In genomic region chr12:80022181-80023106, GRCm38 (mm10) we compare ENCODE assay signal across 10 mouse cellular contexts.
DNase-seq lines count a peak whose midpoint lies in the region; ATAC-seq lines count a peak whose summit lies in the region.
"Had no signal": no experiment of that assay in that cellular context is flagged by ENCODE, and none has a peak within 500 bp of the region (broad histone marks: within the 10 kb centered on the region; RNA-seq: fewer than 3 reads in every experiment).

No protein-coding gene starts in this region.

- no peaks in the 10 kb centered on the region for H3K36me3 ChIP-seq in heart, embryonic 14.5 days (ENCODE audit: control insufficient read depth, insufficient read depth, low read length)
- no peaks in the 10 kb centered on the region for H3K36me3 ChIP-seq in forebrain, embryonic 10.5 days (replicated peaks)
- H3K36me3 ChIP-seq in intestine, embryonic 16.5 days (ENCODE audit: control insufficient read depth, insufficient read depth, low read length): no peaks in the 10 kb centered on the region
- no peaks in the 10 kb centered on the region for H3K36me3 ChIP-seq in neural tube, embryonic 13.5 days

- no peaks in the 10 kb centered on the region for H3K9me3 ChIP-seq in heart, embryonic 14.5 days (ENCODE audit: control insufficient read depth, low read length)
- peaks cover 6% of the 10 kb centered on the region for H3K9me3 ChIP-seq in forebrain, embryonic 10.5 days
- H3K9me3 ChIP-seq in intestine, embryonic 16.5 days (ENCODE audit: control insufficient read depth, low read length): 0 out of 2 replicates have a peak, but pooled peaks cover 2% of the 10 kb centered on the region
- no peaks in the 10 kb centered on the region for H3K9me3 ChIP-seq in neural tube, embryonic 13.5 days

- ATAC-seq in heart, embryonic 14.5 days (ENCODE audit: insufficient number of reproducible peaks, insufficient read depth, low FRiP score, low read depth): 0 out of 2 replicates have a peak, but pooled peaks have one; percentile 32
- peak; percentile 19; the same call in 1 of the 2 replicates for ATAC-seq in intestine, embryonic 16.5 days
- peak; percentile 68 for ATAC-seq in neural tube, embryonic 13.5 days (ENCODE audit: low read depth)

- peak overlapping the region in 1 of 2 experiments; percentile 55; a peak in 1 of 4 replicates for H3K27ac ChIP-seq in heart, embryonic 14.5 days (replicated peaks in 1 of 2; ENCODE audit: control insufficient read depth in 1 of 2, insufficient read depth in 1 of 2, low read depth in 2 of 2, low read length in 2 of 2)
- H3K27ac ChIP-seq in forebrain, embryonic 10.5 days: peak overlapping the region; percentile 90
- no peak overlapping the region for H3K27ac ChIP-seq in intestine, embryonic 16.5 days (ENCODE audit: low read length)
- peak overlapping the region; percentile 64 for H3K27ac ChIP-seq in neural tube, embryonic 13.5 days (replicated peaks)

- peaks cover 25 to 40% of the 10 kb centered on the region in 2 experiments for H3K4me1 ChIP-seq in heart, embryonic 14.5 days (ENCODE audit: control insufficient read depth in 2 of 2, insufficient read depth in 2 of 2, low read length in 2 of 2)
- peaks cover 75% of the 10 kb centered on the region for H3K4me1 ChIP-seq in forebrain, embryonic 10.5 days
- peaks cover 16% of the 10 kb centered on the region for H3K4me1 ChIP-seq in intestine, embryonic 16.5 days (ENCODE audit: control insufficient read depth, insufficient read depth, low read length)
- peaks cover 34% of the 10 kb centered on the region for H3K4me1 ChIP-seq in neural tube, embryonic 13.5 days (replicated peaks)

- H3K27me3 ChIP-seq in heart, embryonic 14.5 days (ENCODE audit: control insufficient read depth, insufficient read depth, low read length): no peaks in the 10 kb centered on the region
- no peaks in the 10 kb centered on the region for H3K27me3 ChIP-seq in forebrain, embryonic 10.5 days (ENCODE audit: poor library complexity, severe bottlenecking)
- H3K27me3 ChIP-seq in intestine, embryonic 16.5 days (replicated peaks; ENCODE audit: control insufficient read depth, insufficient read depth, low read length): no peaks in the 10 kb centered on the region
- H3K27me3 ChIP-seq in neural tube, embryonic 13.5 days: no peaks in the 10 kb centered on the region

- H3K4me2 ChIP-seq in heart, embryonic 14.5 days (ENCODE audit: low read length): peak overlapping the region; percentile 25
- no peak overlapping the region for H3K4me2 ChIP-seq in intestine, embryonic 16.5 days (ENCODE audit: low read depth, low read length)
- peak overlapping the region; percentile 40 for H3K4me2 ChIP-seq in neural tube, embryonic 13.5 days

- 23% methylated on average over 17 of the region's 18 CpGs for WGBS in heart, embryonic 14.5 days
- 4% methylated on average over 18 of the region's 18 CpGs for WGBS in forebrain, embryonic 10.5 days
- 32% methylated on average over 18 of the region's 18 CpGs for WGBS in intestine, embryonic 16.5 days
- 8% methylated on average over 18 of the region's 18 CpGs for WGBS in neural tube, embryonic 13.5 days

- peak overlapping the region; percentile 14 for H3K9ac ChIP-seq in heart, embryonic 14.5 days (ENCODE audit: low read length)
- H3K9ac ChIP-seq in intestine, embryonic 16.5 days (ENCODE audit: low read depth, low read length): peak overlapping the region; percentile 50
- peak overlapping the region; percentile 55 for H3K9ac ChIP-seq in neural tube, embryonic 13.5 days

- no peak overlapping the region for H3K4me3 ChIP-seq in heart, embryonic 14.5 days (ENCODE audit: control insufficient read depth in 1 of 2, insufficient read depth in 1 of 2, low read depth in 1 of 2, low read length in 2 of 2)
- H3K4me3 ChIP-seq in forebrain, embryonic 10.5 days: peak overlapping the region; percentile 40
- H3K4me3 ChIP-seq in intestine, embryonic 16.5 days (ENCODE audit: low read length): no peak overlapping the region
- H3K4me3 ChIP-seq in neural tube, embryonic 13.5 days: no peak overlapping the region
- H3K4me3 ChIP-seq: megakaryocyte, embryonic 14.5 days had no signal

- no peak for DNase-seq in heart, adult 8-10 months (ENCODE audit: low spot score)
- DNase-seq in forebrain, embryonic 10.5 days (ENCODE audit: extremely low spot score, low spot score): peak; percentile 85
- no peak for DNase-seq in thymus, postnatal 4 days
- no peak for DNase-seq in lung, adult 18-20 months
- no peak for DNase-seq in testis, postnatal 10 days (ENCODE audit: low spot score)
- DNase-seq: thymus, postnatal 25 days had no signal
